Mouse (Mus musculus): ENCODE measurements around the gene Sgms1.

Gene Sgms1

GRCm38 (mm10) chr19:32239459-32239792 lies 150.1 kb downstream of the Sgms1 start:
- DNase-seq: no peak

- no peak for DNase-seq
These were observed 150.6 kb downstream of the Sgms1 start for GRCm38 (mm10) chr19:32238722-32239458.

- DNase-seq: no peak
These were observed 151.8 kb downstream of the Sgms1 start for GRCm38 (mm10) chr19:32237685-32238084.

GRCm38 (mm10) chr19:32237173-32237583 lies 152.3 kb downstream of the Sgms1 start:
- DNase-seq: no peak

GRCm38 (mm10) chr19:32234717-32235434 lies 154.6 kb downstream of the Sgms1 start:
- peak in 1 of 2 experiments; percentile 35 for DNase-seq

- DNase-seq: no peak
These were observed 158.2 kb downstream of the Sgms1 start for GRCm38 (mm10) chr19:32231292-32231691.

- no peak for DNase-seq
These were observed 158.7 kb downstream of the Sgms1 start for GRCm38 (mm10) chr19:32230798-32231197.

GRCm38 (mm10) chr19:32230301-32230700 lies 159.2 kb downstream of the Sgms1 start:
- no peak for DNase-seq

GRCm38 (mm10) chr19:32229776-32230175 lies 159.7 kb downstream of the Sgms1 start:
- DNase-seq: no peak

- no peak for DNase-seq
These were observed 162.3 kb downstream of the Sgms1 start for GRCm38 (mm10) chr19:32227175-32227574.

- no peak for DNase-seq
These were observed 164.4 kb downstream of the Sgms1 start for GRCm38 (mm10) chr19:32225097-32225490.

- DNase-seq: no peak
These were observed 165.0 kb downstream of the Sgms1 start for GRCm38 (mm10) chr19:32224318-32225096.

GRCm38 (mm10) chr19:32223751-32224174 lies 165.8 kb downstream of the Sgms1 start:
- no peak for DNase-seq

GRCm38 (mm10) chr19:32222083-32222482 lies 167.4 kb downstream of the Sgms1 start:
- DNase-seq: no peak

- DNase-seq: no peak
These were observed 168.5 kb downstream of the Sgms1 start for GRCm38 (mm10) chr19:32220991-32221390.

GRCm38 (mm10) chr19:32216710-32217109 lies 172.8 kb downstream of the Sgms1 start:
- no peak for DNase-seq

GRCm38 (mm10) chr19:32214905-32215806 lies 174.4 kb downstream of the Sgms1 start:
- DNase-seq: no peak

GRCm38 (mm10) chr19:32213577-32213976 lies 175.9 kb downstream of the Sgms1 start:
- DNase-seq: no peak

- no peak for DNase-seq
These were observed 178.3 kb downstream of the Sgms1 start for GRCm38 (mm10) chr19:32211293-32211585.

GRCm38 (mm10) chr19:32210450-32211292 lies 178.8 kb downstream of the Sgms1 start:
- DNase-seq: peak; percentile 62 to 67

GRCm38 (mm10) chr19:32210099-32210449 lies 179.4 kb downstream of the Sgms1 start:
- peak in 1 of 2 experiments; percentile 39 for DNase-seq

All from cerebellum, postnatal 25 days (tissue).